Mouse (Mus musculus) cerebellum, adult 2 months (tissue): ENCODE data around the gene P3h1.

Experiments
- CTCF ChIP-seq: fragments of 200-500 bp; IDR thresholded peaks from 2 replicates; pipeline ENCODE4 v1.5.1; 2011; ENCODE audit warnings: low read depth, mild to moderate bottlenecking, control low read depth, low read length, moderate library complexity, borderline replicate concordance; ENCODE audit not compliant: insufficient read depth
- POLR2A ChIP-seq: fragments of 200-500 bp; IDR thresholded peaks from 2 replicates; pipeline ENCODE4 v1.6.1; 2011; ENCODE audit warnings: low read length, control low read depth, borderline replicate concordance; ENCODE audit not compliant: insufficient read depth

- TF ChIP-seq CTCF, result no peak
- TF ChIP-seq POLR2A, result no peak
These were observed 62.4 kb downstream of the P3h1 start for GRCm38 (mm10) chr4:119295134-119295453.
